Comparison of ENCODE assay signal across 18 mouse cellular contexts in the genomic region with DNA sequence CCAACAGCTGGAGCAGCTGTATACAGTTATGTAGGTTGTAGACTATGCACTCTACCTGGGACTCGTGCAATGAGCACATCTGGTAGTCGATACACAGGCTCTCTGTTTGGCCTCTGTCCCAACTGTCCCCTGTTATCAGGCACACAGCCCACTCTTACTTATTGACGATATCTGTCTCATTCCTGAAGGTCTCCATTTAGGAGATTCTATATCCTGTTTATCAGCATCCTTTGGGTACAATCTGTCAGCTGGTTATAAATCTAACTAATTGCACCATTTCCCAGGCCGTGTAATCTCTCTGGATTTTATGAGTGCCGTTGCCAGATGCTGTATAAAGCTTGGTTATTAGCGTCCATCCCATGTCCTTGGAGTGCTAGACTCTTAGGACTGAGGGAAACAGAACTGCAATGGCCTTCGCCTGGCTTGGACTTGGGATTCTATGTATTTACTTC. TPM values are rescaled to one million over a fixed set of nuclear protein-coding genes. Genes with fewer than 3 reads are reported as not detected.
DNase-seq lines count a peak whose midpoint lies in the region; ATAC-seq and TF ChIP-seq lines count a peak whose summit lies in the region.
"Had no signal": no experiment of that assay in that cellular context is flagged by ENCODE, and none has a peak within 500 bp of the region (broad histone marks: within the 10 kb centered on the region; RNA-seq: fewer than 3 reads in every experiment).

No protein-coding gene starts in this region.

- H3K36me3 ChIP-seq in embryonic facial prominence, embryonic 14.5 days (ENCODE audit: control insufficient read depth, insufficient read depth, low read length) = no peaks in the 10 kb centered on the region
- no peaks in the 10 kb centered on the region for H3K36me3 ChIP-seq in embryonic facial prominence, embryonic 10.5 days (replicated peaks)
- H3K36me3 ChIP-seq in limb, embryonic 11.5 days (ENCODE audit: control insufficient read depth, insufficient read depth, low read length) = no peaks in the 10 kb centered on the region
- no peaks in the 10 kb centered on the region for H3K36me3 ChIP-seq in limb, embryonic 10.5 days
- no peaks in the 10 kb centered on the region for H3K36me3 ChIP-seq in stomach, postnatal 0 days (ENCODE audit: control insufficient read depth, insufficient read depth, low read length)
- H3K36me3 ChIP-seq: heart, embryonic 10.5 days; liver, embryonic 13.5 days had no signal

- no peak overlapping the region for H3K27ac ChIP-seq in embryonic facial prominence, embryonic 14.5 days (replicated peaks; ENCODE audit: low read depth, low read length)
- no peak overlapping the region for H3K27ac ChIP-seq in embryonic facial prominence, embryonic 10.5 days (replicated peaks)
- H3K27ac ChIP-seq in limb, embryonic 11.5 days (replicated peaks; ENCODE audit: low read depth, low read length) = no peak overlapping the region
- no peak overlapping the region for H3K27ac ChIP-seq in limb, embryonic 10.5 days
- no peak overlapping the region for H3K27ac ChIP-seq in stomach, postnatal 0 days (replicated peaks)
- H3K27ac ChIP-seq: heart, embryonic 10.5 days; liver, embryonic 13.5 days had no signal

- no peak for TF ChIP-seq CTCF in stomach, postnatal 0 days (IDR thresholded peaks at IDR 0.05; ENCODE audit: low read depth)

- TF ChIP-seq EP300 in stomach, postnatal 0 days (optimal IDR thresholded peaks at IDR 0.05) = no peak

- no peaks in the 10 kb centered on the region for H3K4me1 ChIP-seq in embryonic facial prominence, embryonic 14.5 days (ENCODE audit: control insufficient read depth, insufficient read depth, low read length)
- H3K4me1 ChIP-seq in embryonic facial prominence, embryonic 10.5 days = no peaks in the 10 kb centered on the region
- no peaks in the 10 kb centered on the region for H3K4me1 ChIP-seq in limb, embryonic 11.5 days (ENCODE audit: control insufficient read depth, insufficient read depth, low read length)
- peaks cover 11% of the 10 kb centered on the region for H3K4me1 ChIP-seq in limb, embryonic 10.5 days
- H3K4me1 ChIP-seq in stomach, postnatal 0 days (replicated peaks; ENCODE audit: control insufficient read depth, insufficient read depth) = no peaks in the 10 kb centered on the region
- H3K4me1 ChIP-seq: heart, embryonic 10.5 days; liver, embryonic 13.5 days had no signal

- no peaks in the 10 kb centered on the region for H3K27me3 ChIP-seq in embryonic facial prominence, embryonic 14.5 days (replicated peaks; ENCODE audit: control insufficient read depth, insufficient read depth, low read length)
- H3K27me3 ChIP-seq in embryonic facial prominence, embryonic 10.5 days (replicated peaks; ENCODE audit: low read depth, poor library complexity, severe bottlenecking) = no peaks in the 10 kb centered on the region
- no peaks in the 10 kb centered on the region for H3K27me3 ChIP-seq in limb, embryonic 11.5 days (ENCODE audit: control insufficient read depth, insufficient read depth, low read length)
- H3K27me3 ChIP-seq in limb, embryonic 10.5 days (ENCODE audit: low read depth, poor library complexity, severe bottlenecking) = no peaks in the 10 kb centered on the region
- H3K27me3 ChIP-seq in stomach, postnatal 0 days (ENCODE audit: control insufficient read depth, insufficient read depth, low read length) = no peaks in the 10 kb centered on the region
- H3K27me3 ChIP-seq: liver, embryonic 13.5 days had no signal

- H3K4me3 ChIP-seq in embryonic facial prominence, embryonic 14.5 days (ENCODE audit: low read depth, low read length) = no peak overlapping the region
- H3K4me3 ChIP-seq in embryonic facial prominence, embryonic 10.5 days = no peak overlapping the region
- no peak overlapping the region for H3K4me3 ChIP-seq in limb, embryonic 11.5 days (ENCODE audit: low read depth, low read length)
- H3K4me3 ChIP-seq in limb, embryonic 10.5 days = no peak overlapping the region
- no peak overlapping the region for H3K4me3 ChIP-seq in stomach, postnatal 0 days (ENCODE audit: low read depth, low read length)
- H3K4me3 ChIP-seq: erythroblast, embryonic 14.5 days; heart, embryonic 10.5 days; liver, embryonic 13.5 days had no signal

- 62% methylated on average over 7 of the region's 7 CpGs for WGBS in embryonic facial prominence, embryonic 14.5 days
- WGBS in embryonic facial prominence, embryonic 10.5 days = 88% methylated on average over 7 of the region's 7 CpGs
- 28% methylated on average over 7 of the region's 7 CpGs for WGBS in limb, embryonic 11.5 days
- WGBS in limb, embryonic 10.5 days = 39% methylated on average over 7 of the region's 7 CpGs
- 40% methylated on average over 7 of the region's 7 CpGs for WGBS in stomach, postnatal 0 days

- ATAC-seq in embryonic facial prominence, embryonic 14.5 days (ENCODE audit: low read depth) = peak; percentile 78
- no peak for ATAC-seq in limb, embryonic 11.5 days (ENCODE audit: insufficient number of reproducible peaks, low FRiP score, low TSS enrichment, low read depth)
- ATAC-seq in stomach, postnatal 0 days (ENCODE audit: low FRiP score, low TSS enrichment) = peak; percentile 17; the same call in 1 of the 2 replicates
- ATAC-seq: inflammation-experienced regulatory T-cells, adult 6 months; midbrain, embryonic 16.5 days had no signal

- H3K9ac ChIP-seq in embryonic facial prominence, embryonic 14.5 days (ENCODE audit: low read depth, low read length) = no peak overlapping the region
- no peak overlapping the region for H3K9ac ChIP-seq in limb, embryonic 11.5 days (ENCODE audit: low read length)
- no peak overlapping the region for H3K9ac ChIP-seq in stomach, postnatal 0 days (ENCODE audit: low read length)
- H3K9ac ChIP-seq: liver, embryonic 13.5 days had no signal

- peak; percentile 45 for DNase-seq in embryonic facial prominence, embryonic 14.5 days (ENCODE audit: low spot score)
- no peak for DNase-seq in embryonic facial prominence, embryonic 10.5 days (ENCODE audit: low spot score)
- DNase-seq in limb, embryonic 11.5 days (ENCODE audit: low spot score) = peak; percentile 25
- no peak for DNase-seq in limb, embryonic 10.5 days (ENCODE audit: low spot score)
- peak; percentile 30 to 54 for DNase-seq in urinary bladder, postnatal 4 days (ENCODE audit: low spot score in 2 of 2)
- DNase-seq in urinary bladder, adult 18-20 months (ENCODE audit: low spot score in 2 of 2) = no peak
- DNase-seq in stomach, postnatal 0 days (ENCODE audit: low spot score) = no peak
- DNase-seq in spleen, adult 18-20 months = no peak
- DNase-seq: cerebellum, postnatal 14 days; heart, postnatal 36 days; liver, embryonic 13.5 days had no signal

- no peak overlapping the region for H3K4me2 ChIP-seq in embryonic facial prominence, embryonic 14.5 days (ENCODE audit: low read depth, low read length)
- no peak overlapping the region for H3K4me2 ChIP-seq in limb, embryonic 11.5 days (ENCODE audit: low read depth, severe bottlenecking)
- H3K4me2 ChIP-seq in stomach, postnatal 0 days (replicated peaks; ENCODE audit: low read depth) = no peak overlapping the region
- H3K4me2 ChIP-seq: liver, embryonic 13.5 days had no signal

- H3K9me3 ChIP-seq in embryonic facial prominence, embryonic 14.5 days (ENCODE audit: control insufficient read depth, low read length) = no peaks in the 10 kb centered on the region
- no peaks in the 10 kb centered on the region for H3K9me3 ChIP-seq in embryonic facial prominence, embryonic 10.5 days
- H3K9me3 ChIP-seq in limb, embryonic 11.5 days (ENCODE audit: control insufficient read depth, low read length) = no peaks in the 10 kb centered on the region
- H3K9me3 ChIP-seq in limb, embryonic 10.5 days (replicated peaks) = no peaks in the 10 kb centered on the region
- H3K9me3 ChIP-seq in stomach, postnatal 0 days (ENCODE audit: control insufficient read depth, low read length) = no peaks in the 10 kb centered on the region
- H3K9me3 ChIP-seq: heart, embryonic 10.5 days; liver, embryonic 13.5 days had no signal

RNA-seq across cellular contexts. Expression of gene E030025P04Rik, which starts 0.7 kb away (rescaled TPM):
- not detected in 2 replicates for polyA plus RNA-seq in embryonic facial prominence, embryonic 14.5 days (2014; fragmentation: Nextera tagmentation; extraction: Ambion mirVana)
- not detected in 2 replicates for polyA plus RNA-seq in embryonic facial prominence, embryonic 10.5 days (2016; fragmentation: Nextera tagmentation; extraction: Ambion mirVana)
- not detected in 2 replicates for polyA plus RNA-seq in limb, embryonic 11.5 days (2014; fragmentation: Nextera tagmentation; extraction: Ambion mirVana)
- polyA plus RNA-seq in limb, embryonic 10.5 days (2016; fragmentation: Nextera tagmentation; extraction: Ambion mirVana) = not detected in 2 replicates
- polyA plus RNA-seq in stomach, postnatal 0 days (2015; fragmentation: Nextera tagmentation; extraction: Ambion mirVana) = not detected in 2 replicates
- polyA plus RNA-seq: erythroblast, embryonic 14.5 days; heart, embryonic 10.5 days; inflammation-experienced regulatory T-cells, adult 6 months; liver, embryonic 13.5 days; midbrain, embryonic 16.5 days; neural tube, embryonic 11.5 days; spleen, adult 2 months; testis, adult 2 months had no signal

Comparison
In these comparisons a context has a peak if more than half of its experiments do, and no peak if none do; other contexts are left out.
1. DNase-seq: peak in embryonic facial prominence, embryonic 14.5 days (single experiment), limb, embryonic 11.5 days (single experiment) and urinary bladder, postnatal 4 days (2 of 2); none in embryonic facial prominence, embryonic 10.5 days (single experiment), limb, embryonic 10.5 days (single experiment), urinary bladder, adult 18-20 months (0 of 2), stomach, postnatal 0 days (single experiment) and spleen, adult 18-20 months (0 of 2).